Mouse (Mus musculus): Measurements from ENCODE around the gene Nr1d1. TPM values are rescaled to one million over a fixed set of nuclear protein-coding genes. Genes with fewer than 3 reads are reported as not detected.

Gene Nr1d1
- polyA plus RNA-seq, 1 experiment from 2014 or later, result 2.3 TPM

- Histone ChIP-seq H3K27me3 (replicated peaks; ENCODE audit: control insufficient read depth, insufficient read depth, low read length) (no peaks in the 10 kb centered on the region), H3K4me3 (ENCODE audit: low read length) (no peak overlapping the region), H3K9me3 (ENCODE audit: control insufficient read depth, low read length) (no peaks in the 10 kb centered on the region), H3K9ac (ENCODE audit: low read depth, low read length) (0 out of 2 replicates have a peak overlapping the region, but pooled peaks have one; percentile 7), H3K4me1 (ENCODE audit: control insufficient read depth, insufficient read depth, low read length) (peaks cover 43% of the 10 kb centered on the region), H3K27ac (ENCODE audit: low read length) (no peak overlapping the region), H3K4me2 (ENCODE audit: low read depth, low read length) (0 out of 2 replicates have a peak overlapping the region, but pooled peaks have one; percentile 3), H3K36me3 (ENCODE audit: control insufficient read depth, insufficient read depth, low read length) (no peaks in the 10 kb centered on the region; the same call in 1 of the 2 replicates)
- ATAC-seq, result no peak
- 44% methylated on average over 5 of the region's 5 CpGs for WGBS
Observed at GRCm38 (mm10) chr11:98766816-98767215, 8.3 kb downstream of the Nr1d1 start.

- 31% methylated on average over 2 of the region's 2 CpGs for WGBS
- Histone ChIP-seq H3K27ac (ENCODE audit: low read length) (no peak overlapping the region), H3K9me3 (ENCODE audit: control insufficient read depth, low read length) (no peaks in the 10 kb centered on the region), H3K27me3 (replicated peaks; ENCODE audit: control insufficient read depth, insufficient read depth, low read length) (no peaks in the 10 kb centered on the region), H3K36me3 (ENCODE audit: control insufficient read depth, insufficient read depth, low read length) (no peaks in the 10 kb centered on the region; the same call in 1 of the 2 replicates), H3K4me1 (ENCODE audit: control insufficient read depth, insufficient read depth, low read length) (peaks cover 39% of the 10 kb centered on the region), H3K4me2 (ENCODE audit: low read depth, low read length) (no peak overlapping the region), H3K9ac (ENCODE audit: low read depth, low read length) (0 out of 2 replicates have a peak overlapping the region, but pooled peaks have one; percentile 7), H3K4me3 (ENCODE audit: low read length) (no peak overlapping the region)
- ATAC-seq, result no peak
Observed at GRCm38 (mm10) chr11:98766346-98766745, 8.8 kb downstream of the Nr1d1 start.

- WGBS, result 55% methylated on average over 9 of the region's 9 CpGs
- peaks cover 5% of the 10 kb centered on the region for H3K36me3 ChIP-seq (ENCODE audit: control insufficient read depth, insufficient read depth, low read length)
Observed at GRCm38 (mm10) chr11:98765421-98766309, 9.5 kb downstream of the Nr1d1 start.

GRCm38 (mm10) chr11:98764746-98765145 lies 10.4 kb downstream of the Nr1d1 start:
- peaks cover 12% of the 10 kb centered on the region for H3K36me3 ChIP-seq (ENCODE audit: control insufficient read depth, insufficient read depth, low read length)
- H3K9ac ChIP-seq (ENCODE audit: low read depth, low read length), result no peak overlapping the region
- no peaks in the 10 kb centered on the region for H3K9me3 ChIP-seq (ENCODE audit: control insufficient read depth, low read length)
- H3K4me3 ChIP-seq (ENCODE audit: low read length), result no peak overlapping the region
- H3K4me2 ChIP-seq (ENCODE audit: low read depth, low read length), result no peak overlapping the region
- H3K27ac ChIP-seq (ENCODE audit: low read length), result no peak overlapping the region
- no peak for ATAC-seq
- H3K4me1 ChIP-seq (ENCODE audit: control insufficient read depth, insufficient read depth, low read length), result peaks cover 36% of the 10 kb centered on the region
- H3K27me3 ChIP-seq (replicated peaks; ENCODE audit: control insufficient read depth, insufficient read depth, low read length), result no peaks in the 10 kb centered on the region

More at GRCm38 (mm10) chr11:98765421-98766309, 9.5 kb downstream of the Nr1d1 start:
- peak overlapping the region; percentile 42 for H3K9ac ChIP-seq (ENCODE audit: low read depth, low read length)
- H3K27ac ChIP-seq (ENCODE audit: low read length), result peak overlapping the region; percentile 20
- H3K4me2 ChIP-seq (ENCODE audit: low read depth, low read length), result no peak overlapping the region
- peaks cover 36% of the 10 kb centered on the region for H3K4me1 ChIP-seq (ENCODE audit: control insufficient read depth, insufficient read depth, low read length)
- peak; percentile 21; the same call in 1 of the 2 replicates for ATAC-seq
- no peaks in the 10 kb centered on the region for H3K27me3 ChIP-seq (replicated peaks; ENCODE audit: control insufficient read depth, insufficient read depth, low read length)
- H3K9me3 ChIP-seq (ENCODE audit: control insufficient read depth, low read length), result no peaks in the 10 kb centered on the region
- H3K4me3 ChIP-seq (ENCODE audit: low read length), result no peak overlapping the region

GRCm38 (mm10) chr11:98764091-98764490 lies 11.0 kb downstream of the Nr1d1 start:
- no peak overlapping the region for H3K4me2 ChIP-seq (ENCODE audit: low read depth, low read length)
- 84% methylated on average over 18 of the region's 18 CpGs for WGBS
- no peak for ATAC-seq
- no peak overlapping the region for H3K4me3 ChIP-seq (ENCODE audit: low read length)
- peaks cover 12% of the 10 kb centered on the region for H3K36me3 ChIP-seq (ENCODE audit: control insufficient read depth, insufficient read depth, low read length)
- peaks cover 36% of the 10 kb centered on the region for H3K4me1 ChIP-seq (ENCODE audit: control insufficient read depth, insufficient read depth, low read length)
- no peaks in the 10 kb centered on the region for H3K9me3 ChIP-seq (ENCODE audit: control insufficient read depth, low read length)
- no peak overlapping the region for H3K27ac ChIP-seq (ENCODE audit: low read length)
- H3K9ac ChIP-seq (ENCODE audit: low read depth, low read length), result no peak overlapping the region
- H3K27me3 ChIP-seq (replicated peaks; ENCODE audit: control insufficient read depth, insufficient read depth, low read length), result no peaks in the 10 kb centered on the region

- Histone ChIP-seq H3K4me3 (ENCODE audit: low read length) (no peak overlapping the region), H3K27me3 (replicated peaks; ENCODE audit: control insufficient read depth, insufficient read depth, low read length) (no peaks in the 10 kb centered on the region), H3K4me1 (ENCODE audit: control insufficient read depth, insufficient read depth, low read length) (peaks cover 33% of the 10 kb centered on the region), H3K27ac (ENCODE audit: low read length) (no peak overlapping the region), H3K9me3 (ENCODE audit: control insufficient read depth, low read length) (no peaks in the 10 kb centered on the region), H3K9ac (ENCODE audit: low read depth, low read length) (no peak overlapping the region), H3K4me2 (ENCODE audit: low read depth, low read length) (no peak overlapping the region), H3K36me3 (ENCODE audit: control insufficient read depth, insufficient read depth, low read length) (peaks cover 12% of the 10 kb centered on the region)
- WGBS, result 85% methylated on average over 8 of the region's 8 CpGs
- ATAC-seq, result no peak; the same call in 1 of the 2 replicates
Observed at GRCm38 (mm10) chr11:98763502-98763861, 11.7 kb downstream of the Nr1d1 start.

GRCm38 (mm10) chr11:98762756-98763501 lies 12.2 kb downstream of the Nr1d1 start:
- Histone ChIP-seq H3K36me3 (ENCODE audit: control insufficient read depth, insufficient read depth, low read length) (peaks cover 15% of the 10 kb centered on the region), H3K4me2 (ENCODE audit: low read depth, low read length) (no peak overlapping the region), H3K4me3 (ENCODE audit: low read length) (no peak overlapping the region), H3K27me3 (replicated peaks; ENCODE audit: control insufficient read depth, insufficient read depth, low read length) (no peaks in the 10 kb centered on the region), H3K9me3 (ENCODE audit: control insufficient read depth, low read length) (no peaks in the 10 kb centered on the region), H3K9ac (ENCODE audit: low read depth, low read length) (no peak overlapping the region), H3K27ac (ENCODE audit: low read length) (peak overlapping the region; percentile 31; the same call in 1 of the 2 replicates), H3K4me1 (ENCODE audit: control insufficient read depth, insufficient read depth, low read length) (peaks cover 28% of the 10 kb centered on the region)
- 60% methylated on average over 17 of the region's 17 CpGs for WGBS
- peak; percentile 54 for ATAC-seq

- Histone ChIP-seq H3K9ac (ENCODE audit: low read depth, low read length) (no peak overlapping the region), H3K9me3 (ENCODE audit: control insufficient read depth, low read length) (no peaks in the 10 kb centered on the region), H3K36me3 (ENCODE audit: control insufficient read depth, insufficient read depth, low read length) (peaks cover 18% of the 10 kb centered on the region), H3K4me2 (ENCODE audit: low read depth, low read length) (no peak overlapping the region), H3K27ac (ENCODE audit: low read length) (no peak overlapping the region), H3K4me3 (ENCODE audit: low read length) (no peak overlapping the region), H3K27me3 (replicated peaks; ENCODE audit: control insufficient read depth, insufficient read depth, low read length) (no peaks in the 10 kb centered on the region), H3K4me1 (ENCODE audit: control insufficient read depth, insufficient read depth, low read length) (peaks cover 18% of the 10 kb centered on the region)
- no peak for ATAC-seq
- 91% methylated on average over 4 of the region's 4 CpGs for WGBS
Observed at GRCm38 (mm10) chr11:98761939-98762338, 13.2 kb downstream of the Nr1d1 start.

- Histone ChIP-seq H3K27me3 (replicated peaks; ENCODE audit: control insufficient read depth, insufficient read depth, low read length) (no peaks in the 10 kb centered on the region), H3K4me3 (ENCODE audit: low read length) (no peak overlapping the region), H3K9ac (ENCODE audit: low read depth, low read length) (no peak overlapping the region), H3K4me1 (ENCODE audit: control insufficient read depth, insufficient read depth, low read length) (peaks cover 45% of the 10 kb centered on the region), H3K9me3 (ENCODE audit: control insufficient read depth, low read length) (no peaks in the 10 kb centered on the region), H3K4me2 (ENCODE audit: low read depth, low read length) (no peak overlapping the region), H3K27ac (ENCODE audit: low read length) (no peak overlapping the region), H3K36me3 (ENCODE audit: control insufficient read depth, insufficient read depth, low read length) (peaks cover 26% of the 10 kb centered on the region)
- no peak for ATAC-seq
- WGBS, result 70% methylated on average over 12 of the region's 12 CpGs
Observed at GRCm38 (mm10) chr11:98756711-98757110, 18.4 kb downstream of the Nr1d1 start.

All from intestine, embryonic 16.5 days (tissue).